Mouse (Mus musculus): ENCODE measurements around the gene Erp27.
"Not testable (repeated sequence)": the region's sequence is repeated elsewhere in the genome, so short reads cannot be mapped to it uniquely, and the experiment has no call there.

Erp27 gene

GRCm38 (mm10) chr6:136922080-136922479 lies at the start of gene Erp27:
Gene Erp27, minus strand, starts transcription at chr6:136922180.
- no peak for DNase-seq (ENCODE audit: low spot score)

DNA sequence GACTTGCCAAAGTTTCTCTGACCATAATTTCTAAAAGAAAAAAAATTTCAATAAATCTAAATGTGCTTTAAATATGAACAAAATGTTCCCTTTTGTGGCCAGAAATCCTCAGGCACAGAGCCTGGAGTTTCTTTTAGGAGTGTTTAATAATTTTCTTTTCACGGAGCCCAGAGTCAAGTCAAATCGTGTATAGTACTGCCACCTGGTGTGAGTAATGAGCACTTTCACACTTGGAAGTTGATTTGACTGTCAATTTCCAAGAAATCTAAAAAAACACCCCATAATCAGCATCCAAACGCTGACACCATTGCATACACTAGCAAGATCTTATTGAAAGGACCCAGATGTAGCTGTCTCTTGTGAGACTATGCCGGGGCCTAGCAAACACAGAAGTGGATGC lies 46.9 kb upstream of the Erp27 start:
- not testable (repeated sequence) for DNase-seq (ENCODE audit: low spot score)

DNA sequence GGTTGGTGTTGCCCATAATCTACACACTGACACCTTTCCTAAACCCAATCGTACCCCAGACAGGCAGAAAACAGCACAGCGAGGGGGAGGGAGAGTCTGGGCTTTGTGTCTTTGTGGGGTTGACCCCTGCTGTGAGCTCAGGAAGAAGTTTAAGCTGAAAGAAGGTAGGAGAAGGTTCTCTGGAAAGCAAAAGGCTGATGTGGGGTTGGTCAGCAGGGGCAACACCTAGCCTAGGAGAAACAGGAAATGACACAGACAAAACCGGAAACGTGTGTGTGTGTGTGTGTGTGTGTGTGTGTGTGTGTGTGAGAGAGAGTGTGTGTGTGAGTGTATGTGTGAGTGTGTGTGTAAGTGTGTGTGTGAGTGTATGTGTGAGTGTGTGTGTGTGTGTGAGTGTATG lies 45.5 kb upstream of the Erp27 start:
- DNase-seq (ENCODE audit: low spot score), result no peak

- no peak for DNase-seq (ENCODE audit: low spot score)
Observed at GRCm38 (mm10) chr6:136965912-136966311, 43.9 kb upstream of the Erp27 start.

DNA sequence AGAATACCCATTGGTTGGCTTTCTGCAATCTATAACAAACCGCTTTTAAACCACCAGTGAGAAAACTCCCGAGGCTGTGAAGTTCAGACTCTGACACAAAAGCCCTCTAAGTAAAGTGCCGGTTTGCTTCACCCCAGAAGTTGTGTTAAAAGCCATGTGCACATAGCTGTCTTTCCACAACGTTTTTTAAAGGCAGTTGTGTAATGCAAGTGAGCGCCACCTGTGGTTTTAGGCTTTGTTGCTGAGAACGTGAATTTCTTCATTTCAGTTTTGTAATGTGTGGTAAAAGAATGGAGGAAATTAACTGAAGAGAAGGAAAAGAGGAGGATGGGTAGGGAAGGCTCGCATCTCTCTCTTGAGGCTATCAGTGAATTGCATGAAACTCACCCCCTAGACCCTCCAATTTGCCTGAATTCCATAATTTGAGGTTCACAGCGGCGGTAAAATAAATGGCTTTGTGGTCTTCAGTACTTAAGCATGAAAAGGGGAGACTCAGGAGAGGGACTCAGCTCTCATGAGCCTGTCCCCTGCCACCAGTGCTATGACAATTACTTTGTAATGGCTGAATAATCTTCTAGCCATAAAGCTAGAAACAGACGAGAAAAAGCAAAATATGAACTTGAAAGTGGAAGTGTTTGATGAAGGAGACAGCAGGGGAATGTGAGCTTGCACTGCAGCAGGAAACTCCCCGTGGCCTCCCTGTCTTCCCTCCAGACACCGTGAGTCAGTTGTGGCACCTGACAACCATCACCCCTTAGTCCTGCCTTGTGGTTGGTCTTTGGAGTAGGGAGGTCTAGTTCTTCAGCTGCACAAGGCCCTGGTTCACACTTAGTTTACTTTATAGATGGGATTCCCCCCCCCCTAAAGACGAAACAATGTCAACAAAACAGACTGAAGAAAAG lies 42.9 kb upstream of the Erp27 start:
- no peak for DNase-seq (ENCODE audit: low spot score)

GRCm38 (mm10) chr6:136962957-136963356 lies 41.0 kb upstream of the Erp27 start:
- no peak for DNase-seq (ENCODE audit: low spot score)

DNA sequence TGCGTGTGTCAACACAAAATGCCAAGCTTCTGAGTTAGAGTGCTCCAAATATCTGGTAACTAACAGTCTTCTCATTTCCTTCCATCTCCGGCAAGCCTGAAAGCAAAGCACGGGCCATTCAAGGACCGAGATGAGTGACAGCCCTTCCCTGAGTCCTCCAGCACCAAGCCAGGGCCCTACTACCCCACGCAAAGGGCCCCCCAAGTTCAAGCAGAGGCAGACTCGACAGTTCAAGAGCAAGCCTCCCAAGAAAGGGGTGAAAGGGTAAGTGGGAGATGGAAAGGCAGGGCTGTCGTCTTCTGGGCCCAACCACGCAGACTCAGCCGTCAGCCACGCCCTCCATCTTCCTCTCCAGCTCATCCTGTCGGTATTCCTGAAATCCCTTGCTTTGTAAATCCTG lies 37.2 kb upstream of the Erp27 start:
- no peak for DNase-seq (ENCODE audit: low spot score)

- DNase-seq (ENCODE audit: low spot score), result no peak
Observed at GRCm38 (mm10) chr6:136957062-136957461, 35.1 kb upstream of the Erp27 start.

- no peak for DNase-seq (ENCODE audit: low spot score)
Observed at GRCm38 (mm10) chr6:136955240-136955639, 33.3 kb upstream of the Erp27 start.

DNA sequence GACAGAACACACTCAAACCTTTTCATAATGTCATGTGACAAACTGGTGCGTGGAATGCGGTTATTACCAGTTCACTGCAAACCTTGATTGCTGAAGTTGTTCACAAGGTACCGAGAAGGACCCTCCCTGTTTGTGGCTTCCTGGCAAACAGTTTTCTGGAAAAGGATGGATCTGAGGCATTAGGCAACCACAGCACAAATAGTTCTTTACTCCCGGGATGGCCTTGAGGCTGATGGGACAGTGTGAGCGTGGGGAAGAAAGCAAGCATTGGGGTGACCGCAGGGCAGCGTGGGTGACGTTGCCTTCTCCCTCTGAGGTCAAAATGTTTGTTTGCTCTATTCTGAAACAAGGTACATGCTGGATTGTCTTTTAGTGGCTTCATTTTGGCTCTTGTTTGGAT lies 32.7 kb upstream of the Erp27 start:
- DNase-seq (ENCODE audit: low spot score), result no peak

DNA sequence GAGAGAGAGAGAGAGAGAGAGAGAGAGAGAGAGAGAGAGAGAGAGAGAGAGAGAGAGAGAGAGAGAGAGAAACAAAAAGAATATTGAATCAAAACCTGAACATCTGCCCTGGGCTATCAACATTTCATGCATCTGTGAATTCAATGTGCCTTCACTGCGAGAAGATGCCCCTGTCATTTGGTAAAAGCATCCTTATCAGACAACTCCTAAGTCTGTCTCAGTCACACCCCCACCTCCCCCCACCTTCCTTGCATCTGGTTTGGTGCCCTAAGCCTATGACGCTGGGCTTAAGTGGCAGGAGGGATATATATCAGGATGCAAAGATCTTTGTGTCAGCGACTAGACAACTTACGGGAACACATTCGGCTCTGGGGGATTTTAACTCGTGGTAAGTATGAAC lies 32.2 kb upstream of the Erp27 start:
- DNase-seq (ENCODE audit: low spot score), result no peak

DNA sequence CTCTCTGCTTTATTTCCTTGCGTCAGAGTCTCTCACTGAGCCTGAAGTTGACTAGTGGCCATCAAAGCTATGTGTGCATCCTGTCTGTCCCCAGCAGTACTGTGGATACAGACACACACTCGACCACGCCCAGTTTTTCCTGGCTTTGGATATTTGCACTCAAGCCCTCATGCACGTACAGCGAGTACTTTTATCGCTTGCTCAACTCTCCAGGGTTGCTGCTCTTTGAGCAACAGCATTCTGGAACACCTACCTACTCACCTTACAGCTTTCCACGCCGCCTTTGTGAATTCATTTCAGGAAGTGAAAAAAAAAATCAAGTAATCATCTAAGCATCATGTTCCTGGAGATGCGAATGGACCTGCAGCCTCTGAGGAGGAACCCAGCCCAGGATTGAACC lies 30.9 kb upstream of the Erp27 start:
- DNase-seq (ENCODE audit: low spot score), result no peak

DNA sequence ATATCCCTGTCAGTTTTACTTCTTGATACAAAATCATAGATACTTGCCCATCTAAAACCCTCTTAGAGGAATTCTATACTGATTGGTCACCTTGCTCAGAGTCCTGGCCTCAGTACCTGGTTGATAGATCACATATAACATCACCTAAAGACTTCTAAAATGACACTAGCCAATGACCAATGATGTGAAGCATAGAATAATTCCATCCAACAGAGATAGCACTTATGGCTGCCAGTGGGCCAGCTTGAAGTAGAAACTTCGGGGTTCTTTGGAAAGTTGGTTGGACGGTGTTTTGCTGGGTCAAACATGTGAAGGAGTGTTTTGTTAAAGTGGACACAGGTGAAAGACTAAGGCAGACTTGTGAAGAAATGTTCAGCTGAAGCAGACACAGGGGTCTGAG lies 28.2 kb upstream of the Erp27 start:
- DNase-seq (ENCODE audit: low spot score), result no peak

DNA sequence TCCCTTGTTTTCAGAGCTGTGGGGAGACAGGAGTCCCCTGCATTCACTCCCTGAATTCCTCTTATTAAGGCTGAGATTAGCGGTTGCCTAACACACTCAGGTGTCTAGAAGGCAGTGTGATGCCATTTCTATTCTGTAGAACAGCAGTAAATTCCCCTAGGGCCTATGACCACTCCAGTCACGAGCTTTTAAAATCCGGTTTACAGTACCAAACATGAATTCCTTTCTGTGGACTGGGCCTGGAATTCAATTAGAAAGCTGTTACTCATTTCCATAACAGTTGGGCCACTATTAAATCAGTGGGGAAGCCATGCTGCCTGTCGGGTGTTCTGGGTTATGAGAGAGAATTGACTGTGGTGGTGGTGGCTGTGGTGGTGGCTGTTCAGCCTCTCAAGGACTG lies 25.7 kb upstream of the Erp27 start:
- DNase-seq (ENCODE audit: low spot score), result no peak

DNA sequence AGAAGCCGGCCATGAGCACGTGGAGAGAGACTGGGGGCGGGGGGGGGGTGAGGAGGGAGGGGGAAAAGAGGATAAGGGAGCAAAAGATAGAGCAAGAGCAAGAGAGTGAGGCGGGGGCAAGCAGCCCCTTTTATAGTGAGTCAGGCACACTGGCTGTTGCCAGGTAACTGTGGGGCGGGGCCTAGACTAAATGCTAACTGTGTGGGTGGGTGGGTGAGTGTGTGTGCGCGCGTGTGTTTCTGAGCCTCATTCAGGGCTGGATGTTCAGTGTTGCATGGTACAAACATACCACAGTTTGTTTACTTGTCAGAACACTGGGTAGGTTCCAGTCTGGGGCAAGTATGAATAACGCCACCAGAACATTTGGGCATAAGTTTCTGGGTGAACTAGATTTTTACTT lies 25.0 kb upstream of the Erp27 start:
- DNase-seq (ENCODE audit: low spot score), result no peak

DNA sequence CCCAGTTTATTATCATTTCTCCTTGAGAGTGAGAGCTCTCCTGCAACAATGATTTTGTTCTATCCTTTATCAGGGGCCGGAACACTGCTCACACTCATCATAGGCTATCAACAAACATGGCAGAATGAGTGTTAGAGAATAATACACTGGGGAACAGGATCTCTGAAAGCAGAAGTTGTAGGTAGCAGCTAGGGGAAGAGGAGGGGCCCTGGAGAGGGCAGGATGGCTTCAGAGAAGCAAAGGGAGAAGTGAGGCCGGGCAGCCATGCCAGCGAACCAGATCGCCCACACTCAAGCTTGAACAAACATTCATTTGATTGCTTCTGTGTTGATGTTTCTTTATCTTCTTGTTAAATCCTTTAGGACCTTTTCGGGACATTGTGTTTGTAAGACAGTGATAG lies 24.3 kb upstream of the Erp27 start:
- DNase-seq (ENCODE audit: low spot score), result no peak

DNA sequence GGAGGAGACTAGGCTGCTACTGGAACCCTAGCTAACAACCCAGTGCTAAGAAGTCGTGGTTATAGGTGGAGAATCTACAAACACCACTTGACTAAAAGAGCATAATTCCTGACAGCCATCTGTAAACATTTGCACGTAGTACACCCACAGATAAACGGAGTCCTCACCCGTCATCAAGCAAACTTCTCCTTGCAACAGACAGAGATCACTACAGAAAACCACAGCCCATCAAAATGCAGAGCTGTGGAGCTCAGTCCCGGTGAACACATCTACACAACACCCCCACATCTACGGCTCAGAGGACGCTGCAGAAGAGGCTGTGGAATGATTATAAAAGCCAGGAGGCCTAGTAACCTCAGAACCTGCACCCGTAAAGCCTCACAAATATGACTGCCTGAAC lies 22.5 kb upstream of the Erp27 start:
- DNase-seq (ENCODE audit: low spot score), result no peak

DNA sequence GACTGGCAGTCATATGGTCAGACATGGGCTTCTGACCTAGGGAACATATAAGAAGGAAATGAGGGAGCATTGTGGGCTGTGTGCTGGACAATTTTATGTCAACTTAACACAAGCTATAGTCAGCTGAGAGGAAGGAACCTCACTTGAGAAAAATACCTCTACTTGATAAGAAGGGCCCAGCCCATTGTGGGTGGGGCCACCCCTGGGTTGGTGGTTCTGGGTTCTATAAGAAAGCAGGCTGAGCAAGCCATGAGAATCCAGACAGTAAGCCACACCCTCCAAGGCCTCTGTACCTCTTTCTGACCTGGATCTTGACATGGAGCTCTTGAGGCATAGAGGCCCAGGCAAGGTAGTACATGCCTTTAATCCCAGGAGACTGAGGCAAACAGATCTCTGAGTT lies 21.4 kb upstream of the Erp27 start:
- no peak for DNase-seq (ENCODE audit: low spot score)

GRCm38 (mm10) chr6:136942280-136942679 lies 20.3 kb upstream of the Erp27 start:
- DNase-seq (ENCODE audit: low spot score), result no peak

DNA sequence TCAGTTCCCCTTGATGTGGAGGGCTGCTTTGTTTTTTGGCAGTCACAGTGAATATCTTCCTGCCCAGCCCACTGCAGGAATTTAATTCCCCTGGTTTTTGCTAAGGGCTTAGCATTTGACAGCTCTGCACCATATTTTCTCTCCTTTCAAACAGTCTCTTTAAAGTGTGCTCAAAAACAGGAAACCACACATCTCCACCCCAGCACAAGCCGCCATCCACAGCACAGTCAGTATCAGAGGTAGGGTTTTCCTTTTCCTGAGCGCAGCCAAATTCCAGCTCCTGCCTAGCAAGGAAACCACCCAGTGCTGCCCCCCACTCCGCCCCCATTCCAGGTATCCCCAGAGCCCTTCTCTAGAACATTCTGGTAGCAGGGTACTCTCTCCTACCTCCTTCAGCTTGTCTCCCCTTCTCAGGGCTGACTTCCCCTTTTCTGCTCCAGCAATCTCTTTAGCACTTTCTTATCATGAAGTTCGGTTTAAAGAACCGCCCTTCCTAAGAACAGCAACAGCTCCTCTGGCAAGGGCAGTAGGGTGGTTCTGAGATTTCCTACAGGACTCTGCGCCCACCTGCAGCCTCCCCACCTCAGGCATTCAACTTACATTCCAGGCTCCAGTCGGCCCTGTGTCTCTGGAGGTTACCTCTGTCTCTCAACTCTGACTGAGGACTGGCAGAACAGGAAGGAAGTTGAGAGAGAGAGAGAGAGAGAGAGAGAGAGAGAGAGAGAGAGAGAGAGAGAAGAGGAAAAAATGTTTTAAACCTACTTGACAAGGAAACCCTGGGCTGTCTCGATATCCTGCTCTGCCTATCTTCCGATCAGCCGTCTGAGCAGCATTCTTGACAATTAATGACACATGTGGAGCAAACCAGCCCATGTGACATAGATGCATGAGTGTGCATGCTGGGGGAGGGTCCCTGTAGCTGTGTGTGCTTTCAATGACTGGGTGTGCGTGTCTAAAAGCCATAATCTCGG lies 19.4 kb upstream of the Erp27 start, which contains the start of gene Arhgdib:
Gene Arhgdib (minus strand): TSS at position 849 of the 971 bp plus-strand sequence.
- DNase-seq (ENCODE audit: low spot score), result no peak

- no peak for DNase-seq (ENCODE audit: low spot score)
Observed at GRCm38 (mm10) chr6:136940188-136940960, 18.4 kb upstream of the Erp27 start.

All from testis, postnatal 14 days (tissue).